ENCODE assay signal across 9 mouse cellular contexts in the genomic region with DNA sequence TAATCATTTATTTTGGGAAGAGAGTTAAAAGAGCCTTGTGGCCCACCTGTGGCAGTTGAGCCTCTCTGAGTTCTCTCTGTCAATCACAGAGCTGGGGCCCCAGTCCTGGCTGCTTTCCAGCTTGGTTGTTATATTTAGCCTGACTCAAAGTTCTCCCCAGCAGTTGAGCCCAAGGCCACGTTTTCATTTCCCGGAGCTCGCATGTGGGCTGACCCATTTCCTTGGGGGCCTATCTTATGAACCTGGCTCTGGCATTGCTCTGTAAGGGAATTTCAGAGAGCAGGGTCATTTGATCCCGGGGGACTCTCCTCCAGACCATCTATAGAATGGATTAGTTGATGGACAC. TPM values are rescaled to one million over a fixed set of nuclear protein-coding genes. Genes with fewer than 3 reads are reported as not detected.
DNase-seq lines count a peak whose midpoint lies in the region; ATAC-seq and TF ChIP-seq lines count a peak whose summit lies in the region.
"Had no signal": no experiment of that assay in that cellular context is flagged by ENCODE, and none has a peak within 500 bp of the region (broad histone marks: within the 10 kb centered on the region; RNA-seq: fewer than 3 reads in every experiment).

No protein-coding gene starts in this region.

- no peaks in the 10 kb centered on the region for H3K9me3 ChIP-seq in lung, embryonic 14.5 days (ENCODE audit: low read depth, low read length)
- no peaks in the 10 kb centered on the region for H3K9me3 ChIP-seq in intestine, embryonic 14.5 days (ENCODE audit: control insufficient read depth, low read length)
- H3K9me3 ChIP-seq in stomach, embryonic 16.5 days (replicated peaks; ENCODE audit: control insufficient read depth, low read length), result peaks cover 6% of the 10 kb centered on the region

- H3K4me1 ChIP-seq in lung, embryonic 14.5 days (ENCODE audit: insufficient read depth), result no peaks in the 10 kb centered on the region
- H3K4me1 ChIP-seq in intestine, embryonic 14.5 days (replicated peaks; ENCODE audit: control insufficient read depth, insufficient read depth, low read length), result no peaks in the 10 kb centered on the region
- peaks cover 4% of the 10 kb centered on the region; the same call in 1 of the 2 replicates for H3K4me1 ChIP-seq in stomach, embryonic 16.5 days (ENCODE audit: control insufficient read depth, insufficient read depth, low read length)

- no peak overlapping the region for H3K4me3 ChIP-seq in lung, embryonic 14.5 days (ENCODE audit: low read depth, low read length)
- H3K4me3 ChIP-seq in intestine, embryonic 14.5 days (ENCODE audit: low read depth, low read length), result no peak overlapping the region
- no peak overlapping the region for H3K4me3 ChIP-seq in stomach, embryonic 16.5 days (replicated peaks; ENCODE audit: low read length)

- DNase-seq in lung, embryonic 14.5 days, result peak; percentile 59
- no peak for DNase-seq in lung, postnatal 36 days
- DNase-seq in gastrocnemius, postnatal 10 days, result peak; percentile 68
- peak; percentile 62 for DNase-seq in intestine, embryonic 14.5 days (ENCODE audit: low spot score)
- no peak for DNase-seq in thymus, postnatal 10 days (ENCODE audit: low spot score in 2 of 2)
- no peak for DNase-seq in ovary, postnatal 10 days (ENCODE audit: low spot score)
- DNase-seq in T-cell, adult 2 months (ENCODE audit: low spot score), result no peak

- no peak overlapping the region for H3K27ac ChIP-seq in lung, embryonic 14.5 days (ENCODE audit: low read depth)
- H3K27ac ChIP-seq in intestine, embryonic 14.5 days (ENCODE audit: low read depth), result no peak overlapping the region
- no peak overlapping the region for H3K27ac ChIP-seq in stomach, embryonic 16.5 days (ENCODE audit: low read length)

- H3K27me3 ChIP-seq in lung, embryonic 14.5 days (ENCODE audit: insufficient read depth, low read length), result no peaks in the 10 kb centered on the region
- no peaks in the 10 kb centered on the region for H3K27me3 ChIP-seq in intestine, embryonic 14.5 days (replicated peaks; ENCODE audit: control insufficient read depth, insufficient read depth, low read length)
- no peaks in the 10 kb centered on the region for H3K27me3 ChIP-seq in stomach, embryonic 16.5 days (ENCODE audit: control insufficient read depth, insufficient read depth, low read length)

- TF ChIP-seq CTCF in lung, embryonic 14.5 days (IDR thresholded peaks at IDR 0.05; ENCODE audit: low read depth), result no peak

- H3K36me3 ChIP-seq in lung, embryonic 14.5 days (ENCODE audit: insufficient read depth), result no peaks in the 10 kb centered on the region
- H3K36me3 ChIP-seq in intestine, embryonic 14.5 days (ENCODE audit: control insufficient read depth, insufficient read depth, low read length), result no peaks in the 10 kb centered on the region
- H3K36me3 ChIP-seq in stomach, embryonic 16.5 days (ENCODE audit: control insufficient read depth, insufficient read depth, low read length), result no peaks in the 10 kb centered on the region
- H3K36me3 ChIP-seq: G1E had no signal

- H3K9ac ChIP-seq in lung, embryonic 14.5 days, result no peak overlapping the region
- no peak overlapping the region for H3K9ac ChIP-seq in intestine, embryonic 14.5 days (ENCODE audit: low read length)
- no peak overlapping the region for H3K9ac ChIP-seq in stomach, embryonic 16.5 days (ENCODE audit: low read length)

- no peak overlapping the region for H3K4me2 ChIP-seq in lung, embryonic 14.5 days
- no peak overlapping the region for H3K4me2 ChIP-seq in intestine, embryonic 14.5 days (ENCODE audit: low read length)
- H3K4me2 ChIP-seq in stomach, embryonic 16.5 days (ENCODE audit: low read depth, low read length), result no peak overlapping the region

- ATAC-seq in lung, embryonic 14.5 days (ENCODE audit: insufficient read depth), result no peak
- no peak; the same call in 1 of the 2 replicates for ATAC-seq in intestine, embryonic 14.5 days (replicated peaks; ENCODE audit: low FRiP score, low TSS enrichment, low read depth)
- peak; percentile 47; the same call in 1 of the 2 replicates for ATAC-seq in stomach, embryonic 16.5 days (ENCODE audit: insufficient read depth, low FRiP score)

- WGBS in lung, embryonic 14.5 days, result 38% methylated on average over 4 of the region's 4 CpGs
- 51% methylated on average over 4 of the region's 4 CpGs for WGBS in intestine, embryonic 14.5 days
- whole genome bisulfite sequencing in stomach, embryonic 16.5 days, result 39% methylated on average over 4 of the region's 4 CpGs

RNA-seq across cellular contexts. Expression of a gene that starts 19.4 kb away (rescaled TPM):
- polyA plus RNA-seq in lung, embryonic 14.5 days (2014; fragmentation: Nextera tagmentation; extraction: Ambion mirVana), result 8.0 and 8.1 TPM in 2 replicates
- total RNA-seq in gastrocnemius, postnatal 10 days (2021), result 1 to 10 TPM in 1 of 2 experiments, under 1 TPM in 1; 0.89 to 2.0 TPM
- polyA plus RNA-seq in intestine, embryonic 14.5 days (2014; fragmentation: Nextera tagmentation; extraction: Ambion mirVana), result 14.4 and 14.5 TPM in 2 replicates
- polyA plus RNA-seq in stomach, embryonic 16.5 days (2015; fragmentation: Nextera tagmentation; extraction: Ambion mirVana), result 17.3 and 18.0 TPM in 2 replicates

Comparison
In these comparisons a context has a peak if more than half of its experiments do, and no peak if none do; other contexts are left out.
1. DNase-seq: peak in lung, embryonic 14.5 days (single experiment), gastrocnemius, postnatal 10 days (single experiment) and intestine, embryonic 14.5 days (single experiment); none in lung, postnatal 36 days (single experiment), thymus, postnatal 10 days (0 of 2), ovary, postnatal 10 days (single experiment) and T-cell, adult 2 months (single experiment).